Mouse (Mus musculus): ENCODE results near the gene Hmgb2.
A peak's percentile ranks its signal among the peaks of the same experiment; 100 is the strongest.
"Not testable (repeated sequence)": the region's sequence is repeated elsewhere in the genome, so short reads cannot be mapped to it uniquely, and the experiment has no call there.

The Hmgb2 gene

GRCm38 (mm10) chr8:57511316-57512118, at the start of gene Hmgb2:
Gene Hmgb2 (plus strand): TSS chr8:57511907.
- peak; percentile 100 for DNase-seq

GRCm38 (mm10) chr8:57462839-57463238, 48.9 kb upstream of the Hmgb2 start:
- DNase-seq: no peak

GRCm38 (mm10) chr8:57463757-57464156, 48.0 kb upstream of the Hmgb2 start:
- no peak for DNase-seq

GRCm38 (mm10) chr8:57468624-57469023, 43.1 kb upstream of the Hmgb2 start:
- peak; percentile 62 to 79 for DNase-seq

- no peak for DNase-seq
Observed at GRCm38 (mm10) chr8:57470863-57471262, 40.8 kb upstream of the Hmgb2 start.

- peak; percentile 18 to 47 for DNase-seq
Observed at GRCm38 (mm10) chr8:57473751-57474150, 38.0 kb upstream of the Hmgb2 start.

GRCm38 (mm10) chr8:57478406-57478805, 33.3 kb upstream of the Hmgb2 start:
- no peak for DNase-seq

GRCm38 (mm10) chr8:57479700-57480099, 32.0 kb upstream of the Hmgb2 start:
- DNase-seq: no peak

GRCm38 (mm10) chr8:57480606-57481005, 31.1 kb upstream of the Hmgb2 start:
- no peak for DNase-seq

GRCm38 (mm10) chr8:57486491-57487440, 24.9 kb upstream of the Hmgb2 start:
- DNase-seq: peak; percentile 24 to 51

- peak; percentile 97 to 99 for DNase-seq
Observed at GRCm38 (mm10) chr8:57487441-57488155, 24.1 kb upstream of the Hmgb2 start, which contains the start of gene Sap30. Gene Sap30 (minus strand): TSS chr8:57487860.

GRCm38 (mm10) chr8:57488312-57488765, 23.4 kb upstream of the Hmgb2 start:
- peak; percentile 82 to 89 for DNase-seq

- DNase-seq: no peak
Observed at GRCm38 (mm10) chr8:57489366-57489765, 22.3 kb upstream of the Hmgb2 start.

GRCm38 (mm10) chr8:57489896-57490295, 21.8 kb upstream of the Hmgb2 start:
- DNase-seq: peak; percentile 29 to 61

GRCm38 (mm10) chr8:57491873-57492272, 19.8 kb upstream of the Hmgb2 start:
- DNase-seq: no peak

- no peak for DNase-seq
Observed at GRCm38 (mm10) chr8:57498494-57498846, 13.2 kb upstream of the Hmgb2 start.

GRCm38 (mm10) chr8:57498847-57499511, 12.7 kb upstream of the Hmgb2 start:
- peak; percentile 65 to 74 for DNase-seq

- peak; percentile 69 to 81 for DNase-seq
Observed at GRCm38 (mm10) chr8:57503641-57504040, 8.1 kb upstream of the Hmgb2 start.

GRCm38 (mm10) chr8:57505500-57505899, 6.2 kb upstream of the Hmgb2 start:
- DNase-seq: not testable (repeated sequence)

GRCm38 (mm10) chr8:57507556-57508063, 4.1 kb upstream of the Hmgb2 start:
- no peak for DNase-seq

- DNase-seq: no peak
Observed at GRCm38 (mm10) chr8:57508657-57509056, 3.0 kb upstream of the Hmgb2 start.

GRCm38 (mm10) chr8:57510791-57511315, 854 bp upstream of the Hmgb2 start:
- no peak for DNase-seq
